In the genomic region with DNA sequence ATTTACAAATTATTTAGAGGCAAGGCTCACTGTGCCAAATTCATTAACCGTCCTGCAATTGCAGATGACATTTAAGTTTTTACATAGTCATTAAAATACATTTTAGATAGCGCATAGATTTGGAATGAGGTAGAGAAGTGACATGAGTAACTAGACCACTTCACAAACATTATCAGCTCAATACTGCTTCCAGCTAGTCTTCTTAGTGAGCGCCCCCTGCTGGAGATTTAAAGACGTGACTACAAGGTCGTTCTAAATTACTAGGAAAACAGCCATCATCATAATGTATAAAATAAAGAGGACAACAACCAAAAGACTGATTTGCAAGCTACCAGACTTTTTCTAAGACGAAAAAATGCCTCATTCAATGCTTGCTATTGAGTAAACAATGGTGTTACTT, we compare ENCODE assay signal across 9 mouse cellular contexts. TPM values are rescaled to one million over a fixed set of nuclear protein-coding genes. Genes with fewer than 3 reads are reported as not detected.
A peak's percentile ranks its signal among the peaks of the same experiment; 100 is the strongest.
DNase-seq lines count a peak whose midpoint lies in the region; ATAC-seq lines count a peak whose summit lies in the region.
"Had no signal": no experiment of that assay in that cellular context is flagged by ENCODE, and none has a peak within 500 bp of the region (broad histone marks: within the 10 kb centered on the region; RNA-seq: fewer than 3 reads in every experiment).

No protein-coding gene starts in this region.

- intact Hi-C loops in heart, postnatal 14 days (cut with DNase I), result loop anchor here (2.0 to 5.0 kb wide), 2 partner anchors 251 to 515 kb away; no protein-coding TSS in a partner anchor

- H3K4me3 ChIP-seq in forebrain, embryonic 10.5 days, result no peak overlapping the region
- no peak overlapping the region for H3K4me3 ChIP-seq in forebrain, embryonic 15.5 days
- no peak overlapping the region for H3K4me3 ChIP-seq in midbrain, embryonic 12.5 days
- no peak overlapping the region for H3K4me3 ChIP-seq in midbrain, embryonic 13.5 days (replicated peaks)
- H3K4me3 ChIP-seq in liver, embryonic 13.5 days (replicated peaks), result no peak overlapping the region
- H3K4me3 ChIP-seq: heart, embryonic 13.5 days had no signal

- no peak for ATAC-seq in forebrain, embryonic 15.5 days (replicated peaks)
- peak; percentile 47; the same call in 1 of the 2 replicates for ATAC-seq in midbrain, embryonic 12.5 days (ENCODE audit: low FRiP score, low read depth)
- no peak for ATAC-seq in midbrain, embryonic 13.5 days
- no peak for ATAC-seq in liver, embryonic 13.5 days (ENCODE audit: low read depth)

- H3K9ac ChIP-seq in forebrain, embryonic 15.5 days (replicated peaks), result no peak overlapping the region
- no peak overlapping the region for H3K9ac ChIP-seq in midbrain, embryonic 12.5 days (replicated peaks)
- H3K9ac ChIP-seq in midbrain, embryonic 13.5 days (replicated peaks), result no peak overlapping the region
- no peak overlapping the region for H3K9ac ChIP-seq in liver, embryonic 13.5 days
- H3K9ac ChIP-seq: heart, embryonic 13.5 days had no signal

- WGBS in forebrain, embryonic 10.5 days, result 23% methylated on average over 6 of the region's 6 CpGs
- WGBS in forebrain, embryonic 15.5 days, result 16% methylated on average over 6 of the region's 6 CpGs
- WGBS in midbrain, embryonic 12.5 days, result 13% methylated on average over 6 of the region's 6 CpGs
- 18% methylated on average over 6 of the region's 6 CpGs for WGBS in midbrain, embryonic 13.5 days
- 10% methylated on average over 6 of the region's 6 CpGs for WGBS in liver, embryonic 13.5 days (ENCODE audit: insufficient replicate concordance)

- no peaks in the 10 kb centered on the region for H3K27me3 ChIP-seq in forebrain, embryonic 10.5 days (ENCODE audit: poor library complexity, severe bottlenecking)
- no peaks in the 10 kb centered on the region for H3K27me3 ChIP-seq in forebrain, embryonic 15.5 days
- no peaks in the 10 kb centered on the region for H3K27me3 ChIP-seq in midbrain, embryonic 12.5 days
- no peaks in the 10 kb centered on the region for H3K27me3 ChIP-seq in midbrain, embryonic 13.5 days
- H3K27me3 ChIP-seq in liver, embryonic 13.5 days, result no peaks in the 10 kb centered on the region
- H3K27me3 ChIP-seq: heart, embryonic 13.5 days had no signal

- no peak overlapping the region for H3K27ac ChIP-seq in forebrain, embryonic 10.5 days
- H3K27ac ChIP-seq in forebrain, embryonic 15.5 days (replicated peaks), result no peak overlapping the region
- no peak overlapping the region for H3K27ac ChIP-seq in midbrain, embryonic 12.5 days (replicated peaks)
- no peak overlapping the region for H3K27ac ChIP-seq in midbrain, embryonic 13.5 days
- H3K27ac ChIP-seq in liver, embryonic 13.5 days, result no peak overlapping the region
- H3K27ac ChIP-seq: heart, embryonic 13.5 days had no signal

- no peaks in the 10 kb centered on the region for H3K9me3 ChIP-seq in forebrain, embryonic 10.5 days
- no peaks in the 10 kb centered on the region for H3K9me3 ChIP-seq in forebrain, embryonic 15.5 days
- no peaks in the 10 kb centered on the region for H3K9me3 ChIP-seq in midbrain, embryonic 12.5 days
- H3K9me3 ChIP-seq in midbrain, embryonic 13.5 days, result no peaks in the 10 kb centered on the region
- H3K9me3 ChIP-seq in liver, embryonic 13.5 days (replicated peaks), result no peaks in the 10 kb centered on the region
- H3K9me3 ChIP-seq: heart, embryonic 13.5 days had no signal

- no peak overlapping the region for H3K4me2 ChIP-seq in forebrain, embryonic 15.5 days (replicated peaks)
- no peak overlapping the region for H3K4me2 ChIP-seq in midbrain, embryonic 12.5 days (replicated peaks)
- no peak overlapping the region for H3K4me2 ChIP-seq in midbrain, embryonic 13.5 days (replicated peaks)
- no peak overlapping the region for H3K4me2 ChIP-seq in liver, embryonic 13.5 days
- H3K4me2 ChIP-seq: heart, embryonic 13.5 days had no signal

- H3K4me1 ChIP-seq in forebrain, embryonic 10.5 days, result no peaks in the 10 kb centered on the region
- H3K4me1 ChIP-seq in forebrain, embryonic 15.5 days, result no peaks in the 10 kb centered on the region
- H3K4me1 ChIP-seq in midbrain, embryonic 12.5 days, result no peaks in the 10 kb centered on the region
- no peaks in the 10 kb centered on the region for H3K4me1 ChIP-seq in midbrain, embryonic 13.5 days (replicated peaks)
- H3K4me1 ChIP-seq in liver, embryonic 13.5 days (replicated peaks), result no peaks in the 10 kb centered on the region

- H3K36me3 ChIP-seq in forebrain, embryonic 10.5 days (replicated peaks), result no peaks in the 10 kb centered on the region
- no peaks in the 10 kb centered on the region for H3K36me3 ChIP-seq in forebrain, embryonic 15.5 days
- H3K36me3 ChIP-seq in midbrain, embryonic 12.5 days, result no peaks in the 10 kb centered on the region
- H3K36me3 ChIP-seq in midbrain, embryonic 13.5 days, result no peaks in the 10 kb centered on the region
- H3K36me3 ChIP-seq in liver, embryonic 13.5 days, result no peaks in the 10 kb centered on the region
- H3K36me3 ChIP-seq: heart, embryonic 13.5 days had no signal

- peak; percentile 42 for DNase-seq in forebrain, embryonic 10.5 days (ENCODE audit: extremely low spot score, low spot score)
- DNase-seq in c-Kit-positive CD71-positive TER-119-negative erythroid progenitor cells, embryonic 14.5 days (ENCODE audit: low read depth), result peak; percentile 25
- DNase-seq in heart, postnatal 14 days, result peak; percentile 35 to 72
- peak; percentile 7 for DNase-seq in liver, embryonic 13.5 days
- DNase-seq in testis, postnatal 14 days (ENCODE audit: low spot score), result peak; percentile 29

RNA-seq across cellular contexts. Expression of a gene that starts 32.0 kb away (rescaled TPM):
- polyA plus RNA-seq in forebrain, embryonic 10.5 days (2016; fragmentation: Nextera tagmentation; extraction: Ambion mirVana), result not detected in 2 replicates
- polyA plus RNA-seq in forebrain, embryonic 15.5 days (2015; fragmentation: Nextera tagmentation; extraction: Ambion mirVana), result 0.01 and 0.03 TPM in 2 replicates
- not detected in 2 replicates for polyA plus RNA-seq in midbrain, embryonic 12.5 days (2016; fragmentation: Nextera tagmentation; extraction: Ambion mirVana)
- not detected in 2 replicates for polyA plus RNA-seq in midbrain, embryonic 13.5 days (2015; fragmentation: Nextera tagmentation; extraction: Ambion mirVana)
- 100 to 1,000 TPM; 121 to 140 TPM for total RNA-seq in heart, postnatal 14 days (2021)
- polyA plus RNA-seq in liver, embryonic 13.5 days (2015; fragmentation: Nextera tagmentation; extraction: Ambion mirVana), result not detected in 2 replicates

RNA-seq across cellular contexts. Expression of a gene that starts 44.8 kb away (rescaled TPM):
- not detected in 2 replicates for polyA plus RNA-seq in forebrain, embryonic 10.5 days (2016; fragmentation: Nextera tagmentation; extraction: Ambion mirVana)
- not detected in 2 replicates for polyA plus RNA-seq in forebrain, embryonic 15.5 days (2015; fragmentation: Nextera tagmentation; extraction: Ambion mirVana)
- not detected in 2 replicates for polyA plus RNA-seq in midbrain, embryonic 12.5 days (2016; fragmentation: Nextera tagmentation; extraction: Ambion mirVana)
- not detected in 2 replicates for polyA plus RNA-seq in midbrain, embryonic 13.5 days (2015; fragmentation: Nextera tagmentation; extraction: Ambion mirVana)
- not detected for total RNA-seq in heart, postnatal 14 days (2021)
- polyA plus RNA-seq in liver, embryonic 13.5 days (2015; fragmentation: Nextera tagmentation; extraction: Ambion mirVana), result not detected in 2 replicates
- polyA plus RNA-seq: heart, embryonic 13.5 days had no signal
